Mouse (Mus musculus) megakaryocyte, embryonic 14.5 days (primary cell): ENCODE data around the gene Sipa1l3.

Experiments used
- FLI1 ChIP-seq: IDR thresholded peaks from 2 replicates; pipeline ENCODE4 v1.6.1; 2012; ENCODE audit warnings: low read length, inconsistent platforms, mixed read lengths
- GATA1 ChIP-seq: IDR thresholded peaks from 3 replicates; pipeline ENCODE4 v1.6.1; 2012; ENCODE audit warnings: mixed read lengths, low read length, inconsistent platforms, borderline replicate concordance

- TF ChIP-seq GATA1 (no peak), FLI1 (no peak)
These were observed 2.8 kb downstream of the Sipa1l3 start for GRCm38 (mm10) chr7:29515652-29516051.
